Mouse (Mus musculus): ENCODE results near the gene Olfr1132.
"Not testable (repeated sequence)": the region's sequence is repeated elsewhere in the genome, so short reads cannot be mapped to it uniquely, and the experiment has no call there.

Olfr1132 gene

GRCm38 (mm10) chr2:87637435-87637834, at the start of gene Olfr1132:
Gene Olfr1132 (minus strand): TSS chr2:87637535.
- no peak for DNase-seq (ENCODE audit: low spot score in 2 of 2)

- no peak for DNase-seq (ENCODE audit: low spot score in 2 of 2)
These were observed 36.2 kb upstream of the Olfr1132 start, which contains the start of gene Olfr1135 for GRCm38 (mm10) chr2:87673564-87673963. Gene Olfr1135 (minus strand): TSS chr2:87673664.

DNA sequence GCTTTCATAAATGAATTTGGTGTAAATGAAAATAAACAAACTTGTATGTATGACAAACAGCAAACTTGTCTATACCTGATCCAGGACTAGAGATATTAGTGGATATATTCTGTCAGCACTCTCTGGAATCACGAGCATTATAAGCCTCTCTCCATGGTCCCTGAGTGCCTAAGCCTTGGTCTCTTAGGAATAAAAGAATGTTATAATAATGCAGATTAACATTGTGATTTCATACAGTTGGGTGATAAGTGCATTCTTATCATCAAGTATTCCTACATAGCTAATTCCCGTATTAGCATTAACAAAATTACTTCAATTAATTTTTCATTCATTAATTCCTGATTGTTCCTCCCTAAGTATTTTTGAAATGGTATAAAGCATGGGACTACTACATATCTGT, 21.0 kb upstream of the Olfr1132 start, which contains the start of gene Olfr1134:
TSS of gene Olfr1134 (minus strand) at position 101 of the 400 bp plus-strand sequence.
- DNase-seq (ENCODE audit: low spot score in 2 of 2): no peak

DNA sequence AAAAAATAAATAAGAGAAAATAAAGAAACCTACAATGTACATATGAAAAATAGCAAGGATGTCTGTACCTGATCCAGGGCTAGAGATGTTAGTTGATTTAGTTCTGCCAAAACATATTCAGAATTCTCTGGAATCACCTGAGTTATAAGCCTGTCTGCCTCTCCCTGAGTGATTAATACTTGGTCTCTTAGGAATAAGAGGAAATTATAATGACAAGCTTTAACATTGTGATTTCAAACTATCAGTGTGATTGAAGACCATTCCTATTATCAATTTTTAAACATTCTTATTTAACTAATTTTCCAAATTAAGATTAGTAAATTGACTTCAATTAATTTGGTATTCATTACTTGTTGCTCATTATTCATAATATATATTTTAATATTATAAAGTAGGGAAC, 9.9 kb upstream of the Olfr1132 start, which contains the start of gene Olfr1133:
TSS of gene Olfr1133 (minus strand) at position 101 of the 400 bp plus-strand sequence.
- DNase-seq (ENCODE audit: low spot score in 2 of 2): no peak

DNA sequence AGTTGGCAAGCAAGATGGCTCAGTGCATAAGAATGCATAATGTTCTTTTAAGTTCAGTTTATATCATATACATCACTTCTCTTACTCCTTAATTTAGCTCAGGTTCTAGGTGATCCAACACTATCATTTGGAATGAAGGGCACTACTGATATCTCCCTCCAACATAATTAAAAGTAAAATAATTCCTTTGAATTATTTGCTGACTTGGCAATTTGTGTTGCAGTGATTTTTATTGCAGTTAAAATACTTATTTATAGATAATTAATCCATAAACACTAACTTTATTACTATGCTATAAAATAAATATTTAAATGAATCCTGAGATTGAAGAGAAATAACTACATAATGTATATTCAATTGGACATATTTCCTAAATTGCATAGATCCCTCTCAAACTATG, 5.1 kb upstream of the Olfr1132 start:
- no peak for DNase-seq (ENCODE audit: low spot score in 2 of 2)

DNA sequence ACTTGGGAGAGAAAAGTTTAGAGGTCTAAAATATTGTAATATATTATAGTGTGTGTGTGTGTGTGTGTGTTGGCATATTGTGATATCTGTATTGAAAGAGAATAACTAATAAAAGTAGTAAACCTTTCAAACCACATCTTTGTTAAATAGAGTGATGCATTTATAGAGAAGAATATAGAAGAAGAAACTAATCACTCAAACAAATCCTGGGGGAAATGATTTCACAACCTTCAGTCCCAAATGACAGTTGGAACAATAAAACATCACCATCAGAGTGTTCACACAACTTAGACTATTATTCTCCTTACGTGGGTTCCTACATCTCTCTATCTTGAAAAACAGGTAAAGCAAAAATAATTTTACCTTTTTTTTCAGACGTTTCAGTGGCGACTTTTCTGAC, 10.5 kb downstream of the Olfr1132 start, which contains the start of gene Olfr1131:
TSS of gene Olfr1131 (plus strand) at position 301 of the 400 bp plus-strand sequence.
- DNase-seq (ENCODE audit: low spot score in 2 of 2): no peak

DNA sequence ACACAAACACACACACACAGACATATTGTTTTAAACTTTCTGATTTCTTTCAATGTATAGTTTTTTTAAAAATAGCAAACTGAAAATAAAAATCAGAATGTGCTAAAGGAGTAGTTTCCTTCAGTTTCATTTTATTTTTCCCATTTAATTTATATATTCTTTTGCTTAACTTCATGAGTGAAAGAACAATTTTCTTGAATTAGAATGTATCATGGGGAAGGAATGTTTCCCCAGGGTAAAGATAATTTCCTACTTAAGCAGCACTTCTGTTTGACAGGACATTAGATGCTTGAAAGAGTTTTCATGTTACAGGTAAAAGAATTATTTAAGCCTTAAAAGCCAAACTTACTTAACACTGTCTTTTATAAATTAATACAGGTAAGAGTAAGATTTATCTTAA, 31.4 kb downstream of the Olfr1132 start, which contains the start of gene Olfr1130:
TSS of gene Olfr1130 (plus strand) at position 301 of the 400 bp plus-strand sequence.
- DNase-seq (ENCODE audit: low spot score in 2 of 2): not testable (repeated sequence)

All from spleen, postnatal 14 days (tissue).